Mouse (Mus musculus) spleen, postnatal 10 days (tissue): ENCODE results near the gene Vmn1r48.
"Not testable (repeated sequence)": the region's sequence is repeated elsewhere in the genome, so short reads cannot be mapped to it uniquely, and the experiment has no call there.

Experiments used
- DNase-seq, 2 experiments: peaks; one replicate each; pipeline ENCODE4 v3.0.0; 2021 to 2022; ENCODE audit warnings: low spot score in 2 of 2

Vmn1r48 gene

DNA sequence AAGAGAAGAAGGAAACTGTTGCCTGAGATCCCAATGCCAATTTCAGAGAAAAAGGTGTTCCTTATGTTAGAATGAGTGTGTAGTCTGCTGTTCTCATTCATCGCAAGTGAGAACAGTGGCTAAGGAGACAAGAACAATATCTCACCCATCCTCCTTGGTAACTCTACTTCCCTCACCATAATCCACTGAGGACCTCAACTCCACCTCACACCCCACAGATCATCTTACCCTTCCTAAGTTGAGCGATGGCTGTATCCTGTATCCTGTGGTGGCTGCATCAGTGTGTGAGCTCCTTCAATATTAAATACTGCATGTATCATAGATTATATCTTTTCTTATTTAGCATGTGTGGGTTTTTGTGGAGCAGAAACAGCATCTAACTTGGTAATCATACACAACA lies at the start of gene Vmn1r48:
Gene Vmn1r48 (minus strand): TSS at position 101 of the 400 bp plus-strand sequence.
- not testable (repeated sequence) for DNase-seq

- no peak for DNase-seq
These were observed 41.8 kb upstream of the Vmn1r48 start, which contains the start of gene Vmn1r49 for GRCm38 (mm10) chr6:90078406-90078805. TSS of gene Vmn1r49 (minus strand) at chr6:90078506.

GRCm38 (mm10) chr6:90015847-90016246 lies 20.8 kb downstream of the Vmn1r48 start, which contains the start of gene Vmn1r47:
TSS of gene Vmn1r47 (plus strand) at chr6:90016147.
- not testable (repeated sequence) for DNase-seq

DNA sequence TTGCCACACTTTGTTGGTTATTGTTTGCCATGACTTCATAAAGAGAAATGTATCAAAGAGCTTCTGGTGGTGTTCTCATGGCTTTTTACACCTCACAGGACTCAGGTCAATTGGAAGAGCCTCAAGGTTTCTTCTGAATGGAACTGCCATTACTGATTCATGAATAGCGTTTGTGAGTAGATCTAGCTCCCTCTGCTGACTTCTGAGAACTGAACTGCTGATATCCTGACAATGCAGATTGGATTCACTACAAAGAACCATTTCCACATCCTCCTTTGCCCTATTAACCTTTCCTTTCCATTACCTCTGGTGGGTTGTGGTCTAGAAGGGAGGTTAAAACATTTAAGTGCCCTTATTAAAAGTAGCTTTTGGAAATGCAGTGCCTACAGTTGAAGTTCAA lies 50.7 kb downstream of the Vmn1r48 start:
- DNase-seq = no peak
